Mouse (Mus musculus) intestine, postnatal 0 days (tissue): ENCODE data around the gene Esrrg. TPM values are rescaled to one million over a fixed set of nuclear protein-coding genes. Genes with fewer than 3 reads are reported as not detected.
A peak's percentile ranks its signal among the peaks of the same experiment; 100 is the strongest.

ENCODE experiments used
- ATAC-seq: fragments of 200-750 bp; cut with Nextera tagmentation; 2 replicates; pipeline ENCODE4 v1.8.0; 2017; ENCODE audit warnings: mild to moderate bottlenecking, moderate TSS enrichment, moderate library complexity
- H3K27ac ChIP-seq: fragments of 300-500 bp; sonication (generic); 2 replicates; pipeline ENCODE4 v1.5.1; 2014; ENCODE audit warnings: mild to moderate bottlenecking, low read depth, low read length, moderate library complexity
- H3K27me3 ChIP-seq: fragments of 300-500 bp; sonication (generic); replicated peaks from 2 replicates; pipeline ENCODE4 v1.6.1; 2014; ENCODE audit warnings: low read length, mixed read lengths; ENCODE audit not compliant: control insufficient read depth, insufficient read depth
- H3K36me3 ChIP-seq: fragments of 300-500 bp; sonication (generic); 2 replicates; pipeline ENCODE4 v1.6.1; 2014; ENCODE audit warnings: mild to moderate bottlenecking, moderate library complexity; ENCODE audit not compliant: control insufficient read depth, insufficient read depth
- H3K4me1 ChIP-seq: fragments of 300-500 bp; sonication (generic); replicated peaks from 2 replicates; pipeline ENCODE4 v1.6.1; 2014; ENCODE audit warnings: antibody characterized with exemption, low read length, mixed read lengths; ENCODE audit not compliant: control insufficient read depth, insufficient read depth
- H3K4me2 ChIP-seq: fragments of 300-500 bp; sonication (generic); replicated peaks from 2 replicates; pipeline ENCODE4 v1.6.1; 2014; ENCODE audit warnings: low read depth, mild to moderate bottlenecking, moderate library complexity
- H3K4me3 ChIP-seq: fragments of 300-500 bp; sonication (generic); 2 replicates; pipeline ENCODE4 v1.5.1; 2014; ENCODE audit warnings: low read depth, low read length
- H3K9ac ChIP-seq: fragments of 300-500 bp; sonication (generic); 2 replicates; pipeline ENCODE4 v1.6.1; 2014; ENCODE audit warnings: mild to moderate bottlenecking, low read depth, low read length
- H3K9me3 ChIP-seq: fragments of 300-500 bp; sonication (generic); 2 replicates; pipeline ENCODE4 v1.6.1; 2016; ENCODE audit warnings: mixed run types; ENCODE audit not compliant: control insufficient read depth
- CTCF ChIP-seq: sonication (generic); IDR thresholded peaks from 2 replicates; pipeline ENCODE4 v1.5.1; 2016; ENCODE audit warnings: low read depth, mild to moderate bottlenecking, control low read depth, antibody characterized with exemption, moderate library complexity
- WGBS: fragments of 180-500 bp; shearing (Covaris S2); extraction: QIAGEN DNeasy Blood & Tissue Kit; methylation state at CpG from one replicate; pipeline ENCODE4 v1.1.7; 2014; 5-methylcytosine and 5-hydroxymethylcytosine counted together
- polyA plus RNA-seq: library from polyadenylated mRNA; unstranded; fragments of >200 nt; fragmentation: Nextera tagmentation; extraction: Ambion mirVana; gene quantifications from 2 replicates; pipeline ENCODE4 v1.2.1, GENCODE M21; 2015

The Esrrg gene
- polyA plus RNA-seq, 1 experiment from 2014 or later, result 1.2 TPM

DNA sequence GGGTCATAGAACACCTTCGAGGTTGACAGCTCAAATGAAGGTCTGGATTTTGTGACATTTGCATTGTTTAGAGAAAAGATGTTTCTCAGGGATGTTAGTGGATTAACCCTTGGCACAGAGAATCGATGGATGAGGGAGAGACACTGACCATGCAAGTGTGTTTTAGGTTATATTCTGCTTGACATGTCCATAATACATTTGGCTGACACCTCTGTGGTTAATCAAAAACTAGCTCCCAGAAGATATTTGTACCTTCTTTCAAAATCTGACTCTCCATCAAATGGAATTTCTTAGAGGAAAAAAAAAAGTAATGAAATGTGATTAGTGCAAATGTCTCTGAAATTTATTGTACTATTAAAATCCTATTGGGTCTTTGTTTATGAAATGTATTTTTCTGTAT lies 158.8 kb downstream of the Esrrg start:
- no peak overlapping the region for H3K9ac ChIP-seq
- H3K4me1 ChIP-seq, result no peaks in the 10 kb centered on the region
- no peak overlapping the region for H3K27ac ChIP-seq
- no peaks in the 10 kb centered on the region for H3K9me3 ChIP-seq
- no peak for TF ChIP-seq CTCF
- H3K36me3 ChIP-seq, result no peaks in the 10 kb centered on the region
- 48% methylated on average over 2 of the region's 2 CpGs for WGBS
- no peak for ATAC-seq
- H3K4me3 ChIP-seq, result no peak overlapping the region
- H3K27me3 ChIP-seq, result no peaks in the 10 kb centered on the region
- no peak overlapping the region for H3K4me2 ChIP-seq

DNA sequence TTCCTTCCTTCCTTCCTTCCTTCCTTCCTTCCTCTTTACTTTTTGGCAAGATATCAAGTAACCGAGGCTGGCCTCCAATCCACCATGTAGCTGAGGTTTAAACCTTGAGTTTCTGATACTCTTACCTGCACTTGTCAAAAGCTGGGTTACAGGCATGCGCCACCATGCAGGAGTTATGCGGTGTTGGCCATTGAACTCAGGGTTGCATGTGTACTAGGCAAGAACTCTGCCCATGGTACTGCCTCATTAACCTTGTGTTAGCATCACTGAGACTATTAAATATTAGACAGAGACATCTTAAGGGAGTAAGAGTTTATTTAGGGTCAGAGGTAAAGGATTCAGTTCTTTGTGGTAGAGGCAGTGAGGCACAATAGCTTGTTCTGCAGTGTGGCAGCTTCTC lies 161.6 kb downstream of the Esrrg start:
- no peak for ATAC-seq

DNA sequence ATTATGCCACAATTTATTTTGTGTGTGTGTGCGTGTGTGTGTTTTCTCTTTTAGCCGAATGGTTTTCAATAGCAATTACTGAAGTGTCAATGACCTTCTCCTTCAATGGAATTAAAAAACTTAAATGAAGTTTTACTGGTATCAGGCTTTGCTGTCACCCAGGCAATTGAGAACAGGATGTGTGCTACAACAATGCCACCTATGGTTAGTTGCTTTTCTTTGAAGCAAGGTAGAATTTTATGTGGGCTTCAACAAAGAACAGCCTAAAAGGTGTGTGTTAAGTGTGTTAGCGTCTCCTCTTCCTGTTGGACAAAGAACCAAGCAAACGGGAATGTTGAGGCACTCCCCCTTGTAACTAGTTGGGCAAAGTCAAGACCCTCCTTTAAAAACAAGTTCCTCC lies 162.5 kb downstream of the Esrrg start:
- no peak for ATAC-seq
- Histone ChIP-seq H3K9ac (no peak overlapping the region), H3K4me2 (no peak overlapping the region), H3K9me3 (no peaks in the 10 kb centered on the region), H3K4me1 (no peaks in the 10 kb centered on the region), H3K27ac (no peak overlapping the region), H3K36me3 (no peaks in the 10 kb centered on the region), H3K27me3 (no peaks in the 10 kb centered on the region), H3K4me3 (no peak overlapping the region)
- TF ChIP-seq CTCF, result peak; percentile 43
- WGBS, result 74% methylated on average over 4 of the region's 4 CpGs

More for the DNA sequence above, 161.6 kb downstream of the Esrrg start:
- H3K9me3 ChIP-seq, result no peaks in the 10 kb centered on the region
- no peaks in the 10 kb centered on the region for H3K36me3 ChIP-seq
- 89% methylated on average over 3 of the region's 3 CpGs for WGBS
- H3K4me1 ChIP-seq, result no peaks in the 10 kb centered on the region
- H3K4me3 ChIP-seq, result no peak overlapping the region
- H3K4me2 ChIP-seq, result no peak overlapping the region
- no peak overlapping the region for H3K27ac ChIP-seq
- TF ChIP-seq CTCF, result no peak
- H3K9ac ChIP-seq, result no peak overlapping the region
- no peaks in the 10 kb centered on the region for H3K27me3 ChIP-seq

DNA sequence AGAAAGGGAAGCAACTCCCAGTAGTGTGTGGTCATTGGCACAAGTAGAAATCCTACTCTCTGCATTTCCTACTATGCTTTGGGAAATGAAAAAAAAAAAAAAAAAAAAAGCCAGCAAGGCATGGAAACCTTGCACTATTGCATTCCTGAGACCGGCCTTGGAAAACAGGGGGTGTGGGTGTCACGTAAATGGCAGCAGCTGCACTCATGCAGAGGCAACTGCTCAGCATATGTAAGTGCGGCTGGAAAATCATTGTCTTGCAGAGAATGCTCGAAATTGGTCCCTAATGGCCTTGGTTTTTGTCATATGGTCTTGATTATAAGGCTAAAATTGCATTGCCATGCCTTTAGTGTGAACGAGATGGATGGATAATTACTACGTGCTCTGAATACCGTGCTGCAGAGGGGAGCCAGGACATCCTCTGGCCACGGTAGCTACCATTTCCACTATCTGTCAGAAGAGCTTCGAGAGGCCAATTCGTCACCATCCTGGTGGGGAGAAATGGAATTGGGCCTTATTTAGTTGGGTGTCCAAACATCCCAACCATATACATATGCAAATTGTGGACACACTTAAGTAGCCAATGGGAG lies 171.1 kb downstream of the Esrrg start:
- H3K27ac ChIP-seq, result no peak overlapping the region
- no peak overlapping the region for H3K4me3 ChIP-seq
- no peak overlapping the region for H3K4me2 ChIP-seq
- H3K27me3 ChIP-seq, result no peaks in the 10 kb centered on the region
- ATAC-seq, result no peak
- H3K9ac ChIP-seq, result no peak overlapping the region
- no peaks in the 10 kb centered on the region for H3K9me3 ChIP-seq
- H3K36me3 ChIP-seq, result no peaks in the 10 kb centered on the region
- no peaks in the 10 kb centered on the region for H3K4me1 ChIP-seq
- no peak for TF ChIP-seq CTCF
- 85% methylated on average over 10 of the region's 10 CpGs for WGBS

DNA sequence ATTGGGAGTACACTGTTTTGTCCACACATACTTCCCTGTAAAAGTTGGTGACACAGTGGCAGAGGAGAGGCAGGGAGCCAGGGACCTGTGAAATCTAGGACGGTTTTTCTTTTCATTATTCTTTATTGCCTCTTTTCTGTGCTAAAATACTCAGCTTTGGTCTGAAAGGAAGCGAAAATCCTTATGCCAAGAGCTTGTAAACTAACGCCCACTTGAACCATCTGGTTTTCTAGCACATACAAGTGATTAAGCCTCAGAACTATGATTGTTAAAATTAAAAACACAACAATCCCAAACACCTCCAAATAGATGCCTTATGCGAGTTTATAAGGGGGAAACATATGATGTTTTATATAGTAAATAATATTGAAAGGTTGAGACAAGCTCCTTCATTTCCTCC lies 176.6 kb downstream of the Esrrg start:
- Histone ChIP-seq H3K9me3 (no peaks in the 10 kb centered on the region), H3K9ac (no peak overlapping the region), H3K36me3 (no peaks in the 10 kb centered on the region), H3K27me3 (no peaks in the 10 kb centered on the region), H3K4me1 (no peaks in the 10 kb centered on the region), H3K4me2 (no peak overlapping the region), H3K27ac (no peak overlapping the region), H3K4me3 (no peak overlapping the region)
- TF ChIP-seq CTCF, result no peak
- WGBS, result 76% methylated on average over 4 of the region's 4 CpGs
- ATAC-seq, result no peak

DNA sequence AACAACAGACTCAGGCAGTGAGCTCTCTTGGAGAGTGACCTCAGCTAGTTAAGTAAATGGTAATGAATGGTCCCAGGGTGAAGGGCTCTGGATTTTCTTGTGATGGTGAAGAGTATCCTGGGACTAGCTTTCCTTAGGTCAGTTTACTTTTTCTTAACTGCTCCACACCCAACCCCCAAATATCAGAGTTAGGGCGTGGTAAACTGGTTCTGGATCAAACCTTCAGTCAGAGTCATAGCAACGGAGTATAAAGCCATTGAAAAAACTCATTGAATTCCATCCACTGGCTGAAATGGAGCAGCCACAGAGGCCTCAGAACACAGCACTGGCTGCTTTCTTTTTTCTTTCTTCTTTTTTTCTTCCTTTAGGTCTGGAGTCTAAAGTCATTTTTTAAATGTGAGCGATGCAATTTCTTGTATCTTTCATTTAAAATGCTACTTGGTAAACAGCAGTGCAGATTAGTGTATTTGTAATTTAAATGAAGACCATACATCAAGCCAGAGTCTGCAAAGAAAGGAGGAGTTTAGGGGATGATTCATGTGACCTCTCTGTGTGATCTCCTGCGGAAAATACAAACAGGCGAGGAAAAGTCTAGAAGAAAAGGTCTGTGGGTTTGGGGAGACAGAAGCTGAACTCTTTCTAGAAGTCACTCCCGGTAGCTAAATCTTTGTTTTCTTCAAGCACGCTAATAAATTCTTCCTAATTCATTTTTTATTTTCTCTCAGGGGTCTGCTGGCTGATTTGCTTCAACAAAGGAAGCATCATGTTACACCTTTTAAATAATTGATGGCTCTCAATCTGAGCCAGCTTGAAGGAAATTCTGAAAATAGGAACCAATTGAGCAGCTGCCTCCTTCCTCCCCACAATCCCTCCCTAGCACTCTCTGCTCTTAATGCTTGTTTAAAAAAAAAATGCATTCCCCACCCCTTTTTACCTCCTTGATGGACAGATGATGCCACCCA lies 178.7 kb downstream of the Esrrg start:
- H3K9ac ChIP-seq, result no peak overlapping the region
- no peaks in the 10 kb centered on the region for H3K4me1 ChIP-seq
- 57% methylated on average over 7 of the region's 7 CpGs for WGBS
- no peaks in the 10 kb centered on the region for H3K27me3 ChIP-seq
- no peak overlapping the region for H3K4me2 ChIP-seq
- H3K36me3 ChIP-seq, result no peaks in the 10 kb centered on the region
- TF ChIP-seq CTCF, result no peak
- H3K27ac ChIP-seq, result no peak overlapping the region
- H3K9me3 ChIP-seq, result no peaks in the 10 kb centered on the region
- ATAC-seq, result no peak
- no peak overlapping the region for H3K4me3 ChIP-seq
